8 mouse cellular contexts compared by ENCODE assay signal in genomic region chr11:88894279-88894678, GRCm38 (mm10). TPM values are rescaled to one million over a fixed set of nuclear protein-coding genes. Genes with fewer than 3 reads are reported as not detected.
DNase-seq lines count a peak whose midpoint lies in the region; TF ChIP-seq lines count a peak whose summit lies in the region.
"Not testable (repeated sequence)": the region's sequence is repeated elsewhere in the genome, so short reads cannot be mapped to it uniquely, and the experiment has no call there.

No protein-coding gene starts in this region.

- H3K4me3 ChIP-seq in bone marrow macrophage, adult 2 months (ENCODE audit: insufficient read depth, low read length) = peak overlapping the region; percentile 23
- H3K4me3 ChIP-seq in cerebellum, adult 2 months (replicated peaks; ENCODE audit: insufficient read depth, low read depth, low read length) = not testable (repeated sequence)

- H3K27me3 ChIP-seq in cerebellum, adult 2 months (ENCODE audit: control insufficient read depth, insufficient read depth, low read length) = not testable (repeated sequence)

- peak; percentile 22 for DNase-seq in cerebellum, adult 11-12 months
- DNase-seq in cerebellum, adult 2 months = peak; percentile 26 to 27
- DNase-seq in cerebellum, adult 8-10 months = peak; percentile 28
- peak; percentile 57 for DNase-seq in cerebellum, adult 9-10 months
- DNase-seq in cerebellum, adult 9-11 months = peak; percentile 41
- peak; percentile 93 for DNase-seq in heart, adult 11 months
- peak; percentile 6 for DNase-seq in kidney, adult 11 months

- not testable (repeated sequence) for H3K27ac ChIP-seq in bone marrow macrophage, adult 2 months (ENCODE audit: insufficient read depth, low read depth, low read length); cerebellum, adult 2 months (ENCODE audit: insufficient read depth, low read length)

- not testable (repeated sequence) for TF ChIP-seq CTCF in bone marrow macrophage, adult 2 months (IDR thresholded peaks at IDR 0.05; ENCODE audit: low read depth, low read length); cerebellum, adult 2 months (IDR thresholded peaks at IDR 0.05; ENCODE audit: borderline replicate concordance, insufficient read depth, low read depth, low read length)

- 92% methylated on average over 11 of the region's 14 CpGs for WGBS in cerebellum, adult 2 months

- not testable (repeated sequence) for TF ChIP-seq POLR2A in bone marrow macrophage, adult 2 months (IDR thresholded peaks at IDR 0.05; ENCODE audit: borderline replicate concordance, low read depth, low read length); cerebellum, adult 2 months (IDR thresholded peaks at IDR 0.05; ENCODE audit: borderline replicate concordance, insufficient read depth, low read length)

- H3K4me1 ChIP-seq in bone marrow macrophage, adult 2 months (ENCODE audit: control insufficient read depth, insufficient read depth, low read length); cerebellum, adult 2 months (ENCODE audit: control insufficient read depth, insufficient read depth, low read length): not testable (repeated sequence)

RNA-seq across cellular contexts. Expression of gene Akap1, which starts 29.9 kb away (rescaled TPM):
- 5.6 and 6.9 TPM in 2 replicates for polyA plus RNA-seq in bone marrow macrophage, adult 2 months (2012; ENCODE audit: insufficient read depth, insufficient read length, missing spikeins)
- polyA plus RNA-seq in cerebellum, adult 2 months (2012; rRNA removed) = 41.5 and 42.8 TPM in 2 replicates

Comparison
In these comparisons a context has a peak if more than half of its experiments do, and no peak if none do; other contexts are left out.
1. DNase-seq: peak in every context shown above with its lines; median percentile 93 in heart, adult 11 months; 57 in cerebellum, adult 9-10 months; 41 in cerebellum, adult 9-11 months; 28 in cerebellum, adult 8-10 months; 26 in cerebellum, adult 2 months; 22 in cerebellum, adult 11-12 months; 6 in kidney, adult 11 months.